Mouse (Mus musculus) heart, embryonic 12.5 days (tissue): ENCODE measurements around the gene Rsph9. TPM values are rescaled to one million over a fixed set of nuclear protein-coding genes. Genes with fewer than 3 reads are reported as not detected.

Experiments used
- ATAC-seq: fragments of 200-750 bp; cut with Nextera tagmentation; 2 replicates; pipeline ENCODE4 v1.8.0; 2017; ENCODE audit warnings: moderate TSS enrichment, moderate library complexity; ENCODE audit not compliant: insufficient number of reproducible peaks, low FRiP score
- H3K27ac ChIP-seq: fragments of 300-500 bp; sonication (generic); 2 replicates; pipeline ENCODE4 v1.5.1; 2016; ENCODE audit warnings: mild to moderate bottlenecking, moderate library complexity; ENCODE audit not compliant: poor library complexity, severe bottlenecking
- H3K27me3 ChIP-seq: fragments of 300-500 bp; sonication (generic); replicated peaks from 2 replicates; pipeline ENCODE4 v1.6.1; 2016; ENCODE audit warnings: mild to moderate bottlenecking, moderate library complexity
- H3K36me3 ChIP-seq: fragments of 300-500 bp; sonication (generic); 2 replicates; pipeline ENCODE4 v1.6.1; 2016; ENCODE audit warnings: mild to moderate bottlenecking, moderate library complexity
- H3K4me1 ChIP-seq: fragments of 300-500 bp; sonication (generic); replicated peaks from 2 replicates; pipeline ENCODE4 v1.6.1; 2016; ENCODE audit warnings: mild to moderate bottlenecking
- H3K4me2 ChIP-seq: fragments of 300-500 bp; sonication (generic); 2 replicates; pipeline ENCODE4 v1.6.1; 2016; ENCODE audit warnings: mild to moderate bottlenecking, moderate library complexity
- H3K4me3 ChIP-seq: fragments of 300-500 bp; sonication (generic); 2 replicates; pipeline ENCODE4 v1.5.1; 2016; ENCODE audit warnings: mild to moderate bottlenecking
- H3K9ac ChIP-seq: fragments of 300-500 bp; sonication (generic); 2 replicates; pipeline ENCODE4 v1.6.1; 2016; ENCODE audit warnings: mild to moderate bottlenecking, moderate library complexity
- H3K9me3 ChIP-seq: fragments of 300-500 bp; sonication (generic); replicated peaks from 2 replicates; pipeline ENCODE4 v1.6.1; 2016; ENCODE audit warnings: mild to moderate bottlenecking, moderate library complexity
- WGBS: fragments of 180-500 bp; shearing (Covaris S2); methylation state at CpG from one replicate; pipeline ENCODE4 v1.1.7; 2016; 5-methylcytosine and 5-hydroxymethylcytosine counted together
- polyA plus RNA-seq: library from polyadenylated mRNA; unstranded; fragments of >200 nt; fragmentation: Nextera tagmentation; extraction: Ambion mirVana; gene quantifications from 2 replicates; pipeline ENCODE4 v1.2.1, GENCODE M21; 2016

Gene Rsph9
- 5.5 and 5.8 TPM in 2 replicates for polyA plus RNA-seq

GRCm38 (mm10) chr17:46143578-46144423 is at the start of gene Rsph9:
Gene Rsph9 (minus strand): TSS chr17:46144216.
- 8% methylated on average over 37 of the region's 37 CpGs for WGBS
- ATAC-seq, result peak; percentile 94
- peak within 1 kb of the TSS; percentile 6; the same call in 1 of the 2 replicates for H3K27ac ChIP-seq

GRCm38 (mm10) chr17:46188829-46189228 is 44.8 kb upstream of the Rsph9 start:
- no peak overlapping the region for H3K27ac ChIP-seq
- no peak overlapping the region for H3K4me3 ChIP-seq
- 90% methylated on average over 2 of the region's 2 CpGs for WGBS
- ATAC-seq, result no peak
- H3K27me3 ChIP-seq, result no peaks in the 10 kb centered on the region
- H3K9ac ChIP-seq, result no peak overlapping the region
- no peaks in the 10 kb centered on the region for H3K4me1 ChIP-seq
- H3K4me2 ChIP-seq, result no peak overlapping the region
- peaks cover 83% of the 10 kb centered on the region for H3K36me3 ChIP-seq
- H3K9me3 ChIP-seq, result no peaks in the 10 kb centered on the region

More at GRCm38 (mm10) chr17:46143578-46144423, at the start of gene Rsph9:
- Histone ChIP-seq H3K36me3 (peaks cover 32% of the 10 kb centered on the region), H3K4me2 (peak within 1 kb of the TSS; percentile 86), H3K4me3 (peak within 1 kb of the TSS; percentile 51), H3K4me1 (peaks cover 16% of the 10 kb centered on the region), H3K27me3 (no peaks in the 10 kb centered on the region), H3K9ac (peak within 1 kb of the TSS; percentile 60), H3K9me3 (no peaks in the 10 kb centered on the region)

- Histone ChIP-seq H3K36me3 (peaks cover 91% of the 10 kb centered on the region), H3K27ac (no peak overlapping the region), H3K9me3 (no peaks in the 10 kb centered on the region), H3K27me3 (no peaks in the 10 kb centered on the region), H3K4me1 (no peaks in the 10 kb centered on the region), H3K4me3 (no peak overlapping the region), H3K4me2 (no peak overlapping the region), H3K9ac (no peak overlapping the region)
- ATAC-seq, result no peak
- WGBS, result 86% methylated on average over 4 of the region's 4 CpGs
These were observed 38.3 kb upstream of the Rsph9 start for GRCm38 (mm10) chr17:46182273-46182672.

GRCm38 (mm10) chr17:46170538-46170937 is 26.5 kb upstream of the Rsph9 start:
- no peak overlapping the region for H3K4me3 ChIP-seq
- 69% methylated on average over 3 of the region's 3 CpGs for WGBS
- no peak for ATAC-seq
- H3K36me3 ChIP-seq, result peaks cover 83% of the 10 kb centered on the region
- no peaks in the 10 kb centered on the region for H3K9me3 ChIP-seq
- H3K9ac ChIP-seq, result no peak overlapping the region
- H3K27me3 ChIP-seq, result no peaks in the 10 kb centered on the region
- H3K27ac ChIP-seq, result no peak overlapping the region
- H3K4me2 ChIP-seq, result no peak overlapping the region
- peaks cover 24% of the 10 kb centered on the region for H3K4me1 ChIP-seq

- no peak overlapping the region for H3K9ac ChIP-seq
- ATAC-seq, result no peak
- no peak overlapping the region for H3K4me2 ChIP-seq
- peak overlapping the region; percentile 25; the same call in 1 of the 2 replicates for H3K27ac ChIP-seq
- no peaks in the 10 kb centered on the region for H3K9me3 ChIP-seq
- peaks cover 93% of the 10 kb centered on the region for H3K36me3 ChIP-seq
- H3K27me3 ChIP-seq, result no peaks in the 10 kb centered on the region
- WGBS, result 70% methylated on average over 5 of the region's 5 CpGs
- H3K4me3 ChIP-seq, result no peak overlapping the region
- peaks cover 25% of the 10 kb centered on the region for H3K4me1 ChIP-seq
These were observed 24.8 kb upstream of the Rsph9 start for GRCm38 (mm10) chr17:46168768-46169167.

GRCm38 (mm10) chr17:46168318-46168717 is 24.3 kb upstream of the Rsph9 start:
- peaks cover 26% of the 10 kb centered on the region for H3K4me1 ChIP-seq
- H3K9ac ChIP-seq, result no peak overlapping the region
- H3K4me2 ChIP-seq, result no peak overlapping the region
- peak; percentile 84 for ATAC-seq
- no peak overlapping the region for H3K27ac ChIP-seq
- peaks cover 95% of the 10 kb centered on the region for H3K36me3 ChIP-seq
- H3K27me3 ChIP-seq, result no peaks in the 10 kb centered on the region
- 41% methylated on average over 5 of the region's 5 CpGs for WGBS
- no peaks in the 10 kb centered on the region for H3K9me3 ChIP-seq
- H3K4me3 ChIP-seq, result no peak overlapping the region

GRCm38 (mm10) chr17:46167014-46167413 is 23.0 kb upstream of the Rsph9 start:
- no peak for ATAC-seq
- Histone ChIP-seq H3K4me1 (peaks cover 40% of the 10 kb centered on the region), H3K4me3 (no peak overlapping the region), H3K9ac (no peak overlapping the region; the same call in 1 of the 2 replicates), H3K4me2 (no peak overlapping the region), H3K36me3 (peaks cover 84% of the 10 kb centered on the region), H3K27me3 (no peaks in the 10 kb centered on the region), H3K27ac (no peak overlapping the region), H3K9me3 (no peaks in the 10 kb centered on the region)
- WGBS, result 84% methylated on average over 11 of the region's 11 CpGs

- H3K27ac ChIP-seq, result no peak overlapping the region
- peaks cover 45% of the 10 kb centered on the region for H3K4me1 ChIP-seq
- no peak overlapping the region for H3K4me2 ChIP-seq
- 84% methylated on average over 5 of the region's 5 CpGs for WGBS
- no peaks in the 10 kb centered on the region for H3K9me3 ChIP-seq
- H3K9ac ChIP-seq, result no peak overlapping the region
- H3K4me3 ChIP-seq, result no peak overlapping the region
- no peaks in the 10 kb centered on the region for H3K27me3 ChIP-seq
- peaks cover 80% of the 10 kb centered on the region for H3K36me3 ChIP-seq
- no peak for ATAC-seq
These were observed 22.3 kb upstream of the Rsph9 start for GRCm38 (mm10) chr17:46166270-46166669.

GRCm38 (mm10) chr17:46165460-46165859 is 21.4 kb upstream of the Rsph9 start:
- Histone ChIP-seq H3K4me2 (no peak overlapping the region), H3K9ac (no peak overlapping the region), H3K9me3 (no peaks in the 10 kb centered on the region), H3K4me3 (no peak overlapping the region), H3K36me3 (peaks cover 72% of the 10 kb centered on the region), H3K4me1 (peaks cover 45% of the 10 kb centered on the region), H3K27ac (no peak overlapping the region), H3K27me3 (no peaks in the 10 kb centered on the region)
- no peak for ATAC-seq
- 84% methylated on average over 12 of the region's 12 CpGs for WGBS

- no peaks in the 10 kb centered on the region for H3K27me3 ChIP-seq
- peaks cover 45% of the 10 kb centered on the region for H3K4me1 ChIP-seq
- no peak overlapping the region for H3K4me3 ChIP-seq
- H3K9ac ChIP-seq, result no peak overlapping the region
- WGBS, result 88% methylated on average over 10 of the region's 10 CpGs
- no peaks in the 10 kb centered on the region for H3K9me3 ChIP-seq
- H3K36me3 ChIP-seq, result peaks cover 66% of the 10 kb centered on the region
- H3K4me2 ChIP-seq, result no peak overlapping the region
- H3K27ac ChIP-seq, result no peak overlapping the region
- ATAC-seq, result no peak
These were observed 20.8 kb upstream of the Rsph9 start for GRCm38 (mm10) chr17:46164791-46165190.

- no peak for ATAC-seq
- peaks cover 50% of the 10 kb centered on the region for H3K4me1 ChIP-seq
- no peak overlapping the region for H3K27ac ChIP-seq
- H3K9me3 ChIP-seq, result no peaks in the 10 kb centered on the region
- H3K27me3 ChIP-seq, result no peaks in the 10 kb centered on the region
- 86% methylated on average over 8 of the region's 8 CpGs for WGBS
- H3K36me3 ChIP-seq, result peaks cover 61% of the 10 kb centered on the region
- H3K4me3 ChIP-seq, result no peak overlapping the region
- no peak overlapping the region for H3K9ac ChIP-seq
- H3K4me2 ChIP-seq, result no peak overlapping the region
These were observed 20.3 kb upstream of the Rsph9 start for GRCm38 (mm10) chr17:46164301-46164700.
